In the genomic region with DNA sequence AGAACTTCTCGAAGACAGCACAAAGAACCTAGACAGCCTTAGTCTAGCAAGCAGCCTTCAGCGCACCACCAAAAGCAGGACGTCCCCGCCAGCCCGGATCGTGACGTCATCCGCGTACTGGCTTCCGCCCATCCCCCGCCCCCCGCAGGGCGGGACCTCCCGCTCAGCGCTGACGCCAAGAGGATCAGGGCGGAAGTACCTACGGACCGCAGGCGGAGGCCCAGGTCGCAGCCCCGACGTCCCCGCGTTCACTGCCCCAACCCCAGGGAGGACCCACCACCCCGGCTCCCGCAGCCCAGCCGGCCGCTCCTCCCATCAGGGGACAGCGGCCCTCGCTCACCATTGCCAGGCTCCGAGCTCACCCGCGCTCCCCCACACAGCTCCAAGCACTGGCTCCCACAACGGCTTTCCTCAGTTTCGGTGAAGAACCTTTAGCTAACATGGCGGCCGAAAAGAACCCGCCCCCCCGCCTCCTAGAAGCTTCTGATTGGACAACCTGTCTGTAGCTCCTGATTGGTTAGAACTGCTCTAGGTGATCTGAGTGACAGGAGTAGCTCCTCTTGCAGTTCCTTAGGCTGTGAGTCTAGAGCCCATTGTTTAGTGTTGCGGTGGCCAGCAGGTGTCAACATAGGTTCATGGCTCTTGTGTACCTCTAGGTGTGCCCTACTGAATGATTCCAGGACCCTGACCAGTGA, we compare ENCODE assay signal across 8 mouse cellular contexts. TPM values are rescaled to one million over a fixed set of nuclear protein-coding genes. Genes with fewer than 3 reads are reported as not detected.
DNase-seq lines count a peak whose midpoint lies in the region; ATAC-seq and TF ChIP-seq lines count a peak whose summit lies in the region.

Gene Zfp868 (minus strand): TSS at position 454 of the 695 bp plus-strand sequence.

- peaks cover 11% of the 10 kb centered on the region for H3K4me1 ChIP-seq in embryonic facial prominence, embryonic 13.5 days
- 0 out of 2 replicates have a peak, but pooled peaks cover 4% of the 10 kb centered on the region for H3K4me1 ChIP-seq in kidney, adult 2 months (ENCODE audit: control insufficient read depth, insufficient read depth, low read length)
- peaks cover 10% of the 10 kb centered on the region for H3K4me1 ChIP-seq in limb, embryonic 12.5 days (replicated peaks)
- peaks cover 14% of the 10 kb centered on the region for H3K4me1 ChIP-seq in midbrain, embryonic 15.5 days
- H3K4me1 ChIP-seq in spleen, adult 2 months (ENCODE audit: control insufficient read depth, insufficient read depth, insufficient read length), result no peaks in the 10 kb centered on the region

- no peaks in the 10 kb centered on the region for H3K9me3 ChIP-seq in embryonic facial prominence, embryonic 13.5 days
- H3K9me3 ChIP-seq in limb, embryonic 12.5 days, result no peaks in the 10 kb centered on the region
- H3K9me3 ChIP-seq in midbrain, embryonic 15.5 days, result no peaks in the 10 kb centered on the region

- ATAC-seq in embryonic facial prominence, embryonic 13.5 days (ENCODE audit: insufficient number of reproducible peaks, insufficient read depth, low FRiP score, low TSS enrichment, low read depth), result peak; percentile 100
- ATAC-seq in limb, embryonic 12.5 days (ENCODE audit: insufficient number of reproducible peaks, insufficient read depth, low FRiP score, low TSS enrichment, low read depth), result peak; percentile 100
- peak; percentile 100 for ATAC-seq in midbrain, embryonic 15.5 days (replicated peaks)

- peak within 1 kb of the TSS; percentile 60 for H3K4me2 ChIP-seq in embryonic facial prominence, embryonic 13.5 days
- H3K4me2 ChIP-seq in limb, embryonic 12.5 days, result peak within 1 kb of the TSS; percentile 56
- peak within 1 kb of the TSS; percentile 52 for H3K4me2 ChIP-seq in midbrain, embryonic 15.5 days

- DNase-seq in 3134 (ENCODE audit: extremely low read depth, insufficient read length, low spot score), result peak; percentile 99
- peak; percentile 99 for DNase-seq in adrenal gland, postnatal 36 days
- peak; percentile 99 for DNase-seq in heart, adult 18-20 months
- DNase-seq in kidney, adult 2 months, result peak; percentile 98
- peak; percentile 98 to 99 for DNase-seq in spleen, adult 2 months (ENCODE audit: low read depth in 1 of 2, low spot score in 2 of 2)

- WGBS in embryonic facial prominence, embryonic 13.5 days, result under 1% methylated on average over 41 of the region's 41 CpGs
- under 1% methylated on average over 41 of the region's 41 CpGs for WGBS in kidney, adult 2 months
- WGBS in limb, embryonic 12.5 days, result under 1% methylated on average over 40 of the region's 41 CpGs
- under 1% methylated on average over 41 of the region's 41 CpGs for WGBS in midbrain, embryonic 15.5 days
- WGBS in spleen, adult 2 months, result under 1% methylated on average over 41 of the region's 41 CpGs

- H3K4me3 ChIP-seq in embryonic facial prominence, embryonic 13.5 days, result peak within 1 kb of the TSS; percentile 76
- peak within 1 kb of the TSS; percentile 94 for H3K4me3 ChIP-seq in kidney, adult 2 months (ENCODE audit: insufficient read depth, low read depth, low read length)
- peak within 1 kb of the TSS; percentile 70 for H3K4me3 ChIP-seq in limb, embryonic 12.5 days (replicated peaks)
- peak within 1 kb of the TSS; percentile 86 for H3K4me3 ChIP-seq in midbrain, embryonic 15.5 days
- H3K4me3 ChIP-seq in spleen, adult 2 months (ENCODE audit: extremely low read depth, insufficient read depth, insufficient read length), result peak within 1 kb of the TSS; percentile 74

- no peaks in the 10 kb centered on the region for H3K36me3 ChIP-seq in embryonic facial prominence, embryonic 13.5 days
- no peaks in the 10 kb centered on the region for H3K36me3 ChIP-seq in kidney, adult 2 months (ENCODE audit: control insufficient read depth, insufficient read depth, low read length)
- no peaks in the 10 kb centered on the region; the same call in 1 of the 2 replicates for H3K36me3 ChIP-seq in limb, embryonic 12.5 days
- H3K36me3 ChIP-seq in midbrain, embryonic 15.5 days (replicated peaks), result no peaks in the 10 kb centered on the region
- no peaks in the 10 kb centered on the region for H3K36me3 ChIP-seq in spleen, adult 2 months (ENCODE audit: control insufficient read depth, insufficient read depth, low read length)

- TF ChIP-seq CTCF in kidney, adult 2 months (conservative IDR thresholded peaks at IDR 0.05; ENCODE audit: insufficient read depth, insufficient read length, low read depth, low read length), result peak; percentile 83
- peak; percentile 46; the same call in 1 of the 2 replicates for TF ChIP-seq CTCF in spleen, adult 2 months (IDR thresholded peaks at IDR 0.05; ENCODE audit: extremely low read depth, insufficient read depth, insufficient read length, insufficient replicate concordance)

- H3K27me3 ChIP-seq in embryonic facial prominence, embryonic 13.5 days, result no peaks in the 10 kb centered on the region
- no peaks in the 10 kb centered on the region for H3K27me3 ChIP-seq in kidney, adult 2 months (replicated peaks; ENCODE audit: control insufficient read depth, insufficient read depth, low read length)
- H3K27me3 ChIP-seq in limb, embryonic 12.5 days, result no peaks in the 10 kb centered on the region
- no peaks in the 10 kb centered on the region for H3K27me3 ChIP-seq in midbrain, embryonic 15.5 days (replicated peaks)
- no peaks in the 10 kb centered on the region for H3K27me3 ChIP-seq in spleen, adult 2 months (ENCODE audit: control insufficient read depth, insufficient read depth, low read length)

- peak within 1 kb of the TSS; percentile 98 for H3K27ac ChIP-seq in embryonic facial prominence, embryonic 13.5 days
- peak within 1 kb of the TSS; percentile 100 for H3K27ac ChIP-seq in kidney, adult 2 months (ENCODE audit: insufficient read depth, low read depth, low read length)
- H3K27ac ChIP-seq in limb, embryonic 12.5 days, result peak within 1 kb of the TSS; percentile 97
- H3K27ac ChIP-seq in midbrain, embryonic 15.5 days, result peak within 1 kb of the TSS; percentile 100
- peak within 1 kb of the TSS; percentile 94 for H3K27ac ChIP-seq in spleen, adult 2 months (ENCODE audit: insufficient read depth, low read length)

- peak within 1 kb of the TSS; percentile 94 for H3K9ac ChIP-seq in embryonic facial prominence, embryonic 13.5 days
- peak within 1 kb of the TSS; percentile 84 for H3K9ac ChIP-seq in limb, embryonic 12.5 days (replicated peaks)
- H3K9ac ChIP-seq in midbrain, embryonic 15.5 days, result peak within 1 kb of the TSS; percentile 93

- TF ChIP-seq POLR2A in kidney, adult 2 months (IDR thresholded peaks at IDR 0.05; ENCODE audit: low read depth, low read length), result peak; percentile 14
- TF ChIP-seq POLR2A in spleen, adult 2 months (IDR thresholded peaks at IDR 0.05; ENCODE audit: low read depth, low read length), result peak; percentile 86

RNA-seq across cellular contexts. Expression of gene Zfp868, which starts in this region (rescaled TPM):
- total RNA-seq in adrenal gland, postnatal 36 days (2021), result 10 to 100 TPM; 12.3 to 14.9 TPM
- polyA plus RNA-seq in embryonic facial prominence, embryonic 13.5 days (2015; fragmentation: Nextera tagmentation; extraction: Ambion mirVana), result 27.6 and 30.4 TPM in 2 replicates
- 1 to 10 TPM; 6.2 to 7.0 TPM for total RNA-seq in heart, adult 18-20 months (2021)
- polyA plus RNA-seq in kidney, adult 2 months (2012; rRNA removed), result 4.0 and 4.3 TPM in 2 replicates
- 30.7 and 31.1 TPM in 2 replicates for polyA plus RNA-seq in limb, embryonic 12.5 days (2016; fragmentation: Nextera tagmentation; extraction: Ambion mirVana)
- polyA plus RNA-seq in midbrain, embryonic 15.5 days (2015; fragmentation: Nextera tagmentation; extraction: Ambion mirVana), result 39.5 and 41.8 TPM in 2 replicates
- 3.3 and 4.0 TPM in 2 replicates for polyA plus RNA-seq in spleen, adult 2 months (2012; rRNA removed)

Comparison
In these comparisons a context has a peak if more than half of its experiments do, and no peak if none do; other contexts are left out.
1. Peak in every context shown above with its lines: DNase-seq, ATAC-seq, H3K4me3 ChIP-seq and H3K27ac ChIP-seq.